Mouse (Mus musculus) neural tube, embryonic 12.5 days (tissue): ENCODE measurements at regions not wholly inside any gene's neighbourhood (a gene's known extent, or its start where the extent isn't known, plus 50 kb on each side); places are given as distances from the start of the nearest gene placed in this dataset.
"Not testable (repeated sequence)": the region's sequence is repeated elsewhere in the genome, so short reads cannot be mapped to it uniquely, and the experiment has no call there.

Experiments used
- ATAC-seq: fragments of 200-750 bp; cut with Nextera tagmentation; 2 replicates; pipeline ENCODE4 v1.8.0; 2017; ENCODE audit warnings: low read depth, mild to moderate bottlenecking, moderate TSS enrichment, moderate library complexity; ENCODE audit not compliant: low FRiP score
- H3K27ac ChIP-seq: fragments of 300-500 bp; sonication (generic); 2 replicates; pipeline ENCODE4 v1.5.1; 2016
- H3K27me3 ChIP-seq: fragments of 300-500 bp; sonication (generic); replicated peaks from 2 replicates; pipeline ENCODE4 v1.6.1; 2016; ENCODE audit warnings: mild to moderate bottlenecking
- H3K36me3 ChIP-seq: fragments of 300-500 bp; sonication (generic); 2 replicates; pipeline ENCODE4 v1.6.1; 2016; ENCODE audit warnings: mild to moderate bottlenecking
- H3K4me1 ChIP-seq: fragments of 300-500 bp; sonication (generic); 2 replicates; pipeline ENCODE4 v1.6.1; 2016
- H3K4me2 ChIP-seq: fragments of 300-500 bp; sonication (generic); replicated peaks from 2 replicates; pipeline ENCODE4 v1.6.1; 2016; ENCODE audit warnings: mild to moderate bottlenecking
- H3K4me3 ChIP-seq: fragments of 300-500 bp; sonication (generic); 2 replicates; pipeline ENCODE4 v1.5.1; 2016
- H3K9ac ChIP-seq: fragments of 300-500 bp; sonication (generic); 2 replicates; pipeline ENCODE4 v1.6.1; 2016; ENCODE audit warnings: mild to moderate bottlenecking
- H3K9me3 ChIP-seq: fragments of 300-500 bp; sonication (generic); 2 replicates; pipeline ENCODE4 v1.6.1; 2016; ENCODE audit warnings: mild to moderate bottlenecking
- WGBS: fragments of 180-500 bp; shearing (Covaris S2); methylation state at CpG from one replicate; pipeline ENCODE4 v1.1.7; 2016; 5-methylcytosine and 5-hydroxymethylcytosine counted together

- Histone ChIP-seq H3K36me3 (no peaks in the 10 kb centered on the region), H3K4me3 (no peak overlapping the region), H3K27ac (no peak overlapping the region), H3K4me1 (no peaks in the 10 kb centered on the region; the same call in 1 of the 2 replicates), H3K9me3 (no peaks in the 10 kb centered on the region), H3K9ac (no peak overlapping the region), H3K4me2 (no peak overlapping the region), H3K27me3 (no peaks in the 10 kb centered on the region)
- 44% methylated on average over 2 of the region's 2 CpGs for WGBS
- ATAC-seq: no peak
These were observed 132.8 kb downstream of the Akr1d1 start for GRCm38 (mm10) chr6:37662747-37663146.

- Histone ChIP-seq H3K4me2 (no peak overlapping the region), H3K9me3 (no peaks in the 10 kb centered on the region), H3K27me3 (no peaks in the 10 kb centered on the region), H3K4me1 (no peaks in the 10 kb centered on the region; the same call in 1 of the 2 replicates), H3K27ac (no peak overlapping the region), H3K4me3 (no peak overlapping the region), H3K9ac (no peak overlapping the region), H3K36me3 (no peaks in the 10 kb centered on the region)
- WGBS: 80% methylated on average over 5 of the region's 5 CpGs
- no peak for ATAC-seq
These were observed 135.6 kb downstream of the Akr1d1 start for GRCm38 (mm10) chr6:37665576-37665975.

GRCm38 (mm10) chr6:37669407-37669806, 139.4 kb downstream of the Akr1d1 start:
- Histone ChIP-seq H3K27me3 (no peaks in the 10 kb centered on the region), H3K27ac (no peak overlapping the region), H3K36me3 (no peaks in the 10 kb centered on the region), H3K9ac (no peak overlapping the region), H3K4me2 (no peak overlapping the region), H3K9me3 (no peaks in the 10 kb centered on the region), H3K4me3 (no peak overlapping the region), H3K4me1 (no peaks in the 10 kb centered on the region)
- 62% methylated on average over 2 of the region's 2 CpGs for WGBS
- ATAC-seq: no peak

DNA sequence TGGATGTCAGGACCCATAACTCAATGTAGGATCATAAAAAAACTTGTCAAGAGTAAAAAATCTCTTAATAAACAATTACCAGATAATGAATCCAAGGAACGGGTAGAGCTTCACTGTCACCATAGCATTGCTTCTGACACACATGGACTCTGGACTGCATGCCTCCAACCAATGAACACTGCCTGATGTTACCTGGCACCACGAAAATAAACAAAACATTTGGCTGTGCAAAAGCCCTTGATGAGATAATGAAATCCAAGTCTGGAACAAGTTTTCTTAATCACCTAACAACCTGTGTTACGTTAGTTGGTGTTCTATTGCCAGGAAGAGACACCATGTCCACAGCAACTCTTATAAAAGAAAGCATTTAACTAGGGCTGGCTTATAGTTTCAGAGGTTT, 140.7 kb downstream of the Akr1d1 start:
- ATAC-seq: no peak
- no peaks in the 10 kb centered on the region for H3K36me3 ChIP-seq
- no peak overlapping the region for H3K27ac ChIP-seq
- H3K27me3 ChIP-seq: no peaks in the 10 kb centered on the region
- no peak overlapping the region for H3K4me2 ChIP-seq
- WGBS: 91% methylated on average over 3 of the region's 3 CpGs
- no peak overlapping the region for H3K4me3 ChIP-seq
- no peak overlapping the region for H3K9ac ChIP-seq
- no peaks in the 10 kb centered on the region for H3K4me1 ChIP-seq
- no peaks in the 10 kb centered on the region for H3K9me3 ChIP-seq

GRCm38 (mm10) chr6:37679871-37680270, 149.9 kb downstream of the Akr1d1 start:
- ATAC-seq: no peak
- no peaks in the 10 kb centered on the region for H3K36me3 ChIP-seq
- H3K9me3 ChIP-seq: peaks cover 5% of the 10 kb centered on the region; the same call in 1 of the 2 replicates
- H3K9ac ChIP-seq: no peak overlapping the region
- WGBS: 70% methylated on average over 3 of the region's 3 CpGs
- H3K4me3 ChIP-seq: no peak overlapping the region
- no peaks in the 10 kb centered on the region for H3K4me1 ChIP-seq
- no peak overlapping the region for H3K27ac ChIP-seq
- H3K4me2 ChIP-seq: no peak overlapping the region
- H3K27me3 ChIP-seq: no peaks in the 10 kb centered on the region

GRCm38 (mm10) chr6:37681331-37681730, 151.4 kb downstream of the Akr1d1 start:
- not testable (repeated sequence) for H3K27me3 ChIP-seq, ATAC-seq, H3K27ac ChIP-seq, H3K4me2 ChIP-seq, H3K9me3 ChIP-seq, H3K9ac ChIP-seq, H3K36me3 ChIP-seq, H3K4me1 ChIP-seq, H3K4me3 ChIP-seq
- WGBS: 71% methylated on average over 2 of the region's 2 CpGs

DNA sequence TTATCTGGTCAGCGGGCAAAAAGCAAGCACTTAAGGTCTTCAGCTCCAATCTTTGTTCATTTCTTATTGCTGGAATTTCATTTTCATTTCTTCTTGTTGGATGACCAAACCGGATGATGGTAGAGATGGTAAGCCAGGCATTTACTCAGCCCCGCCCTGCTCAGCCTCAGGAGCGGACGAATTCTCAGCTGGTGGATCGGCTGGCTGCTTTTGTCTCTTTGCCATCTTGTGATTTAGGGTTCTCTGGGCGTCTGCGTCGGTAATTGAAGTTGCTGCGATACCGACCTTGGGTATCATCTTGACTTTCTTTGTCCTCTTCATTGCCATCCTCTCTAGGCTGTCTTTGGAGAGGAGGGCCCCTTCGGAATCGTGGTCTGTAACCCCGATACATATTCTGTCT, 156.1 kb downstream of the Akr1d1 start:
- H3K4me2 ChIP-seq: no peak overlapping the region
- no peak overlapping the region for H3K4me3 ChIP-seq
- no peaks in the 10 kb centered on the region for H3K36me3 ChIP-seq
- H3K9ac ChIP-seq: no peak overlapping the region
- no peak overlapping the region for H3K27ac ChIP-seq
- WGBS: 94% methylated on average over 14 of the region's 14 CpGs
- H3K4me1 ChIP-seq: no peaks in the 10 kb centered on the region
- H3K9me3 ChIP-seq: peaks cover 5% of the 10 kb centered on the region; the same call in 1 of the 2 replicates
- no peaks in the 10 kb centered on the region for H3K27me3 ChIP-seq
- no peak for ATAC-seq

DNA sequence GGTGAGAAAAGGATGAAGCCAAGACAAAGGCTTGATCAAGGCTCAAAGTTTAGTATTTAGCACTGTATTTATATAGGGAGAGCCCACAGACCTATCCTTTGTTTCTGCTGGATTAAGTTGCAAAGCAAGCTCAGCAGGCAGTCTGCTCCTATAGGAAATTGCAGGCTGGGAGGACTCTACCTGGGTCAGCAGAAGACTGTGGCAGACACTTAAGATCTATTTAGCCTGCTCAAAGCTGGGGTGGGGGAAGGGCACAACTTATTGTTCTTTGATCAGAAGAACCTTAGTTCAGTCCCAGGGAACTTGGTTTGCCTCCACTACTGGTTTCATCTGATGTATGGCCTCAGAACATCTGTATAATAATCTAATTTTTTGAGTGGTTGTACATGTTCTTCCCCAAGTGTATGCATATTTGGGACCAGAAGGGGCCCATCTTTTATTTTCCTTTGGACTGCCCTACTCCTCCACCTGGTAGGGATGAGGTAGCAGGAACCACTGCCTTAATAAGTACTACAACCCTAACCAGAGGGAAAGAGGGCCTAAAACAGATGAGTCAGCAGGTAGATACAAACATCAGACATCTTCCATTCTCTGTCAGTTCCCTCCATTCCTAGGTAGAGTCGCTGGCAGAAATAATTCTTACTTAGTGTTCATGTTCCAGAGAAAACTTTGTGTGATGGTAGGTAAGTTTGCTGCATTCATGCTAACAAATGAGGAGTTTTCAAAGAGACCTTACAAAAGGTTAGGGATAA, 159.1 kb downstream of the Akr1d1 start:
- 22% methylated on average over 1 of the region's 1 CpGs for WGBS
- no peaks in the 10 kb centered on the region for H3K27me3 ChIP-seq
- no peak overlapping the region for H3K4me2 ChIP-seq
- H3K4me3 ChIP-seq: no peak overlapping the region
- no peaks in the 10 kb centered on the region for H3K4me1 ChIP-seq
- no peaks in the 10 kb centered on the region for H3K36me3 ChIP-seq
- ATAC-seq: no peak
- no peak overlapping the region for H3K27ac ChIP-seq
- H3K9ac ChIP-seq: no peak overlapping the region
- no peaks in the 10 kb centered on the region for H3K9me3 ChIP-seq

DNA sequence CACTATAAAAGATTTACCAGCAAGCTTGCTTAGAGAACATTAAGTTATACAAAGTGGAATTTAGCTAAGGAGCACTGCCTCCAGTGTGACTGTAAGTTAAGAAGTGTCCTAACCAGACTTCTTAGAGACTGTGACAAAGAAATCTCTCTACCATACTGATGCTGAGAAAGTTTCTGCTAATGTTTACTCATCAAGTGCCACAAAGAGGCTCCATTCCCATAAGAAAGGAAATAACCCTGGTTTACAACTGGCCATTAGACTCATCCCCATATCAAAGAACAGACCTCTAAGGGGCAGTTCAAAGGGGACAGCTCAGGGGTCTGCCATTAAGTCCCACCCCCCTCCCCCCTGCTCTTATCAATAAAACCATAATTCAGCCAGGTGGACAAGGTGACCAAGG, 159.7 kb downstream of the Akr1d1 start:
- Histone ChIP-seq H3K9ac (no peak overlapping the region), H3K9me3 (no peaks in the 10 kb centered on the region), H3K4me1 (no peaks in the 10 kb centered on the region), H3K36me3 (no peaks in the 10 kb centered on the region), H3K27ac (no peak overlapping the region), H3K4me3 (no peak overlapping the region), H3K4me2 (no peak overlapping the region), H3K27me3 (no peaks in the 10 kb centered on the region)
- ATAC-seq: no peak

GRCm38 (mm10) chr6:37691976-37692644, 162.1 kb downstream of the Akr1d1 start:
- 90% methylated on average over 7 of the region's 7 CpGs for WGBS
- ATAC-seq: no peak

DNA sequence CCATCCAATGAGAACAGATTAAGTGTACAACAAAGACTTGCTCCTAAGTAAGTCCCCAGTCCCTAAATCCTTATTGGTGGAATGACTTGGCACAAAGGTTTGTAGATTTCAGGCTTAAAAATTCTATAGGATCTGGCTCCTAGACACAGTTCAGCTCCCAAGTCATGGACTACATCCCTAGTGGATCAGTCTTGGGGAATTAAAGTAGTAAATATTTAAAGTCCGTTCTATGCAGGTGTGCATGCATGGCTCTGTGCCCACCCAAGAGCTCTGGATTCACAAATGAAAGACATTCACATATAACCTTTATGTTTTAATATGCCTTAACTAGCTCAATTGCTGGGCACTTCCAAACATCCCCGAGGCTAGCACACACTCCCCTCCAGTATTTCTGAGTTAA, 162.8 kb downstream of the Akr1d1 start:
- WGBS: 90% methylated on average over 2 of the region's 2 CpGs
- Histone ChIP-seq H3K36me3 (no peaks in the 10 kb centered on the region), H3K27me3 (no peaks in the 10 kb centered on the region)

More at GRCm38 (mm10) chr6:37691976-37692644, 162.1 kb downstream of the Akr1d1 start:
- H3K4me1 ChIP-seq: no peaks in the 10 kb centered on the region
- H3K27me3 ChIP-seq: no peaks in the 10 kb centered on the region
- no peak overlapping the region for H3K4me2 ChIP-seq
- H3K9me3 ChIP-seq: no peaks in the 10 kb centered on the region
- H3K27ac ChIP-seq: no peak overlapping the region
- no peak overlapping the region for H3K4me3 ChIP-seq
- H3K36me3 ChIP-seq: no peaks in the 10 kb centered on the region
- no peak overlapping the region for H3K9ac ChIP-seq

DNA sequence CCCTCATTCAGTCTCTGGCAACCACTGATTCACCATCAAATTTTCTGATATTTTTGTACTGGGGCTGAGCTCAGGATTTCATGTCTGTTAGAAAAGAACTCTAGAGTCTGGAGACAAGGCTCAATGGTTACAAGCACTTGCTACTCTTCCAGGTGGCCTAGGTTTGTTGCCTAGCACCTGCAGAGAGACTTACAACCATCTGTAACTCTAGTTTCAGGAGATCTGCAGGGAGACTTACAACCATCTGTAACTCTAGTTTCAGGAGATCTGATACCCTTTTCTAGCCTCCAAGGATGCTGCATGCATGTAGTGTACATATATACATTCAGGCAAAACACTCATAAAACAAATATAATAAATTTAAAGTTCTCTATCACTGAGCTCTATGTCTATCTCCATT, 166.1 kb downstream of the Akr1d1 start:
- no peaks in the 10 kb centered on the region for H3K36me3 ChIP-seq
- H3K9me3 ChIP-seq: no peaks in the 10 kb centered on the region
- H3K4me1 ChIP-seq: no peaks in the 10 kb centered on the region
- H3K27me3 ChIP-seq: no peaks in the 10 kb centered on the region
- no peak for ATAC-seq
- no peak overlapping the region for H3K4me2 ChIP-seq
- no peak overlapping the region for H3K9ac ChIP-seq
- no peak overlapping the region for H3K27ac ChIP-seq
- no peak overlapping the region for H3K4me3 ChIP-seq

More for the DNA sequence above, 162.8 kb downstream of the Akr1d1 start:
- Histone ChIP-seq H3K4me2 (no peak overlapping the region), H3K4me3 (no peak overlapping the region), H3K9ac (no peak overlapping the region), H3K27ac (no peak overlapping the region), H3K4me1 (no peaks in the 10 kb centered on the region), H3K9me3 (no peaks in the 10 kb centered on the region)
- no peak for ATAC-seq

GRCm38 (mm10) chr6:37703946-37704345, 166.7 kb upstream of the Trim24 start:
- H3K9me3 ChIP-seq: 0 out of 2 replicates have a peak, but pooled peaks cover 5% of the 10 kb centered on the region
- H3K4me1 ChIP-seq: no peaks in the 10 kb centered on the region
- H3K27ac ChIP-seq: no peak overlapping the region
- ATAC-seq: no peak
- 91% methylated on average over 2 of the region's 2 CpGs for WGBS
- no peak overlapping the region for H3K9ac ChIP-seq
- no peaks in the 10 kb centered on the region for H3K36me3 ChIP-seq
- no peak overlapping the region for H3K4me2 ChIP-seq
- H3K27me3 ChIP-seq: no peaks in the 10 kb centered on the region
- no peak overlapping the region for H3K4me3 ChIP-seq
